Mouse (Mus musculus) B cell, adult 62 days (primary cell): ENCODE measurements around the gene Olfr668. TPM values are rescaled to one million over a fixed set of nuclear protein-coding genes. Genes with fewer than 3 reads are reported as not detected.

Experiments used
- total RNA-seq: library from RNA; stranded (reverse); gene quantifications from 4 replicates; pipeline ENCODE4 v1.2.4, GENCODE M21; 2023

The Olfr668 gene
- not detected in 4 replicates for total RNA-seq

DNA sequence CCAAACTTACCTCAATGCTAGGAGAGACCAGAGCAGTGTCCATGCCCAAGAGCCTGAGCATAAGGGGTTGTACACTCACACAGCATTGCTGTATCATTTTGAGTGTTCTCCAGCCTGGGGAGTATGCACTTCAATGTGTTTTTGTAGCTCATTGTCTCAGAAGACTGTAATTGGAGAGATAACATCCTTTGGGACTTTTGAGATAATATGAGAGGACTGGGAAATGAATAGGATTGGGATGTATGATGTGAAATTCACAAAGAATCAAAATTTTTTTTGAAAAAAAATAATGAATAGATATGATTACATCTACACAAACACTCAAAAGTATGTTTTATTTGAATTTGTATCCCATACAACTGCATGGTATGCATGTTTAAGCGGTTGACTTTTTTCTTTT is at the start of gene Olfr668:
Olfr668 (minus strand) TSS at position 101 of the 400 bp plus-strand sequence.

DNA sequence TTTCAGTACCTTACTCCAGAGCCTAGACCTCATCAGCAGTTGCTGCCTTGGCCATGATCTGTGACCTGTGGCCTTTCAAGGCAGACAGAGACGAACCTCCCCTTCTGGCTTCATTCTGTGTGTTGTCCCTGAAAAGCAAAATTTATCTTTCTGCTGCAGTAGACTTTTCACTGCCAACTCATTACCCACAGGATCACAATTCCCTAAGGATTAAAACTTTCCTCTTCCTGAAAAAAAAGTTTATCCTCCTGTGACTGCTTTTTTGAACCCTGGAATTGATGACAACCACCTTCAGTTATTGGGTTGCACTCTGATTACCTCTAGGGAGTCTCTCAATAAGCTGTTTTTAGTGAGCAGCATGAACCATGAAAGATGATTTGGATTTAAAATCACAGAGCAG is 34.7 kb upstream of the Olfr668 start, which contains the start of gene Olfr670:
Olfr670 (minus strand) TSS at position 101 of the 400 bp plus-strand sequence.

DNA sequence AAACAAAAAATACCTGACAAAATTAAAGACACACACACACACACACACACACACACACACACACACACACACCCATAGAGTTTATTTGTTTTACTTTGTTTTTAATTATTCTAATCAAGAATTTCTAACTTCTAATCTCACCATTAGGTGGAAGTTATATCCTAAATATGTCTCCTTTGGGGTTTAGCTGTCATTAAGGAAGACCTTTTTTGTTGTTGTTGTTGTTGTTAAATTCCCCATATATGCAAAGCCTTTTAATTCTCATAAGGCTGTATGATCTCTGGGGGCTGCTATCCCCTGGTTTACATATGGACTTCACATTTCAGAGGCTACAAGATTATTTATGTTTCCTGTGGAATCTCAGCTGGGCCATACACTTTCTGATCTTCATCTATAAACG is 6.1 kb upstream of the Olfr668 start, which contains the start of gene Olfr669:
Olfr669 (plus strand) TSS at position 301 of the 400 bp plus-strand sequence.

DNA sequence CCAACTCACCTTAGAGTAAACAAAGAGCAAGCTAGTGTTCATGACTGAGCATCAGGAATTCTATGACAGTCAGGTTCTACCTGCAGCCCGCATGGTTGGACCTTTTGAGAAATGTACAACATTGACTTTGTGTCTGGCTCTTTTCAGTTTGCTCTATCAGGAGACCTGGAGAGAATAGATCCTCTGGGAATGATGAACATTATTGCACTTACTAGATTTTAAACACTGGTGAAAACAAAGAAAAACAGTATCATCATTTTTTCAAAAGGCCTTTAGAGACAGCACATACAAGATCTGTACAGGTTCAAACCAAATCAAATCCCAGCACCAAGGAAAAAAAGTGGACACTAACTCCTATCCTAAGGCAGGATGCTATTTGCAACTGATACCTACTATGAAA is 6.5 kb downstream of the Olfr668 start, which contains the start of gene Olfr667:
Olfr667 (minus strand) TSS at position 101 of the 400 bp plus-strand sequence.

DNA sequence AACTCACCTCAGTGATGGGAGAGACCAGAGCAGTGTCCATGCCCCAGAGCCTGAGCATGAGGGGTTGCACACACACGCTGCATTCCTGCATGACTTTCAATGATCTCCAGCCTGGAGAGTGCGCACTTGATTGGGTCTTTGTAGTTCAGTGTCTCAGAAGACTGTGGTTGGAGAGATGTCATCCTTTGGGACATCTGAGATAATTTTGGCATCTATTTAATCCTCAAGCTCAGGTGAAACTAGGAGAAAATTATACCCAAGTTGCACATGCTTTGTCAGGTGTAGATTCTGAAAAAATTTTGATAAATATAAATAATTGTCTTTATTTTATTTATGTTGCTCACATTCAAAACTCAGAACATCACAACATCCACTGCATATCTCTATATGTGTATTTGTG is 32.0 kb downstream of the Olfr668 start, which contains the start of gene Olfr666:
Olfr666 (minus strand) TSS at position 101 of the 400 bp plus-strand sequence.

DNA sequence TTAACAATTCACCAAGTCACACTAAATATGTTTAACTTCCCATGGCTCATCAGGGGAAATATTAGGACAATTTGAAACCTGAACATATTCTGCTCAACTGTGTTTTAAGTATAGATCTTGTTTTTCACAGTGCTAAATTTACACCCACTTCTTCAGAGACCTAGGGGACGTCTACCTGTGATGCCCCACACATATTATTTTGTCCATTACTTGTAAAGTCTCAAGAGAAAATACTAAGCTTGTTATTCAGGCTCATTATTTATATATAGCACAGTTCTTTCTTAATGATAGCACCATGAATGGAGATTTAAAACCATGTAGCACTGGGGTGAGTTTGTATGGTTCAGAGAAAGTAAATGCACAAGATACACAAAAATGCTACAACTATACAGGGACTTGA is 50.1 kb downstream of the Olfr668 start, which contains the start of gene Olfr665:
Olfr665 (plus strand) TSS at position 301 of the 400 bp plus-strand sequence.

Other genes with a start within 250 kb of the Olfr668 start
- not detected in 4 replicates for gene Olfr661, start 241.6 kb downstream of the Olfr668 start, total RNA-seq
- gene Usp17le, start 150.6 kb downstream of the Olfr668 start, total RNA-seq: not detected in 4 replicates
- gene Usp17lb, start 85.5 kb downstream of the Olfr668 start, total RNA-seq: not detected in 4 replicates
- gene Usp17la, start 71.0 kb downstream of the Olfr668 start, total RNA-seq: not detected in 4 replicates
- gene Olfr665, start 50.0 kb downstream of the Olfr668 start, total RNA-seq: not detected in 4 replicates
- gene Olfr666, start 32.1 kb downstream of the Olfr668 start, total RNA-seq: not detected in 4 replicates
- gene Olfr667, start 6.6 kb downstream of the Olfr668 start, total RNA-seq: not detected in 4 replicates
- not detected in 4 replicates for gene Olfr669, start 6.2 kb upstream of the Olfr668 start, total RNA-seq
- gene Olfr670, start 34.6 kb upstream of the Olfr668 start, total RNA-seq: not detected in 4 replicates
- gene Olfr671, start 51.1 kb upstream of the Olfr668 start, total RNA-seq: not detected in 4 replicates
- gene Olfr672, start 74.0 kb upstream of the Olfr668 start, total RNA-seq: not detected in 4 replicates
- not detected in 4 replicates for gene Olfr675, start 100.4 kb upstream of the Olfr668 start, total RNA-seq
- not detected in 4 replicates for gene Olfr676, start 104.6 kb upstream of the Olfr668 start, total RNA-seq
- gene Olfr677, start 123.3 kb upstream of the Olfr668 start, total RNA-seq: not detected in 4 replicates
- gene Olfr678, start 136.4 kb upstream of the Olfr668 start, total RNA-seq: not detected in 4 replicates
- gene Olfr679, start 153.1 kb upstream of the Olfr668 start, total RNA-seq: not detected in 4 replicates
- gene Olfr680-ps1, start 164.8 kb upstream of the Olfr668 start, total RNA-seq: not detected in 4 replicates
- gene Olfr681, start 188.8 kb upstream of the Olfr668 start, total RNA-seq: not detected in 4 replicates
- not detected in 4 replicates for gene Olfr683, start 219.0 kb upstream of the Olfr668 start, total RNA-seq
- not detected in 4 replicates for gene Olfr684, start 235.6 kb upstream of the Olfr668 start, total RNA-seq